Mouse (Mus musculus): ENCODE data around the gene Gm20388. TPM values are rescaled to one million over a fixed set of nuclear protein-coding genes. Genes with fewer than 3 reads are reported as not detected.

The Gm20388 gene
- polyA plus RNA-seq, 1 experiment from 2014 or later = 8.3 TPM

GRCm38 (mm10) chr8:120549321-120549921, 638.8 kb downstream of the Gm20388 start:
- Histone ChIP-seq H3K9ac (ENCODE audit: low read length) (0 out of 2 replicates have a peak overlapping the region, but pooled peaks have one; percentile 13), H3K36me3 (ENCODE audit: control insufficient read depth, insufficient read depth, low read length) (peaks cover 3% of the 10 kb centered on the region; the same call in 1 of the 2 replicates), H3K4me3 (ENCODE audit: low read depth, low read length) (no peak overlapping the region), H3K27me3 (replicated peaks; ENCODE audit: control insufficient read depth, insufficient read depth, low read length) (no peaks in the 10 kb centered on the region), H3K9me3 (ENCODE audit: control insufficient read depth, low read length) (no peaks in the 10 kb centered on the region), H3K4me2 (ENCODE audit: low read length) (peak overlapping the region; percentile 36), H3K27ac (ENCODE audit: low read depth) (peak overlapping the region; percentile 33), H3K4me1 (replicated peaks; ENCODE audit: control insufficient read depth, insufficient read depth, low read length) (peaks cover 47% of the 10 kb centered on the region)
- peak; percentile 68 for DNase-seq (ENCODE audit: low spot score)
- 10% methylated on average over 25 of the region's 25 CpGs for WGBS
- peak; percentile 30 for ATAC-seq (replicated peaks; ENCODE audit: low FRiP score, low TSS enrichment, low read depth)

GRCm38 (mm10) chr8:120549922-120550321, 639.3 kb downstream of the Gm20388 start:
- Histone ChIP-seq H3K36me3 (ENCODE audit: control insufficient read depth, insufficient read depth, low read length) (peaks cover 7% of the 10 kb centered on the region; the same call in 1 of the 2 replicates), H3K4me3 (ENCODE audit: low read depth, low read length) (no peak overlapping the region), H3K4me1 (replicated peaks; ENCODE audit: control insufficient read depth, insufficient read depth, low read length) (peaks cover 47% of the 10 kb centered on the region), H3K4me2 (ENCODE audit: low read length) (peak overlapping the region; percentile 36), H3K27me3 (replicated peaks; ENCODE audit: control insufficient read depth, insufficient read depth, low read length) (no peaks in the 10 kb centered on the region), H3K27ac (ENCODE audit: low read depth) (peak overlapping the region; percentile 33; the same call in 1 of the 2 replicates), H3K9me3 (ENCODE audit: control insufficient read depth, low read length) (no peaks in the 10 kb centered on the region), H3K9ac (ENCODE audit: low read length) (no peak overlapping the region)
- DNase-seq (ENCODE audit: low spot score) = no peak
- no peak for ATAC-seq (replicated peaks; ENCODE audit: low FRiP score, low TSS enrichment, low read depth)
- WGBS = 20% methylated on average over 11 of the region's 11 CpGs

- Histone ChIP-seq H3K9ac (ENCODE audit: low read length) (no peak overlapping the region), H3K27me3 (replicated peaks; ENCODE audit: control insufficient read depth, insufficient read depth, low read length) (no peaks in the 10 kb centered on the region), H3K4me3 (ENCODE audit: low read depth, low read length) (no peak overlapping the region), H3K9me3 (ENCODE audit: control insufficient read depth, low read length) (no peaks in the 10 kb centered on the region), H3K27ac (ENCODE audit: low read depth) (no peak overlapping the region), H3K36me3 (ENCODE audit: control insufficient read depth, insufficient read depth, low read length) (peaks cover 7% of the 10 kb centered on the region; the same call in 1 of the 2 replicates), H3K4me2 (ENCODE audit: low read length) (no peak overlapping the region), H3K4me1 (replicated peaks; ENCODE audit: control insufficient read depth, insufficient read depth, low read length) (peaks cover 47% of the 10 kb centered on the region)
- 29% methylated on average over 12 of the region's 12 CpGs for WGBS
- ATAC-seq (replicated peaks; ENCODE audit: low FRiP score, low TSS enrichment, low read depth) (no peak), DNase-seq (ENCODE audit: low spot score) (no peak)
These were observed 639.8 kb downstream of the Gm20388 start for GRCm38 (mm10) chr8:120550430-120550829.

- ATAC-seq (replicated peaks; ENCODE audit: low FRiP score, low TSS enrichment, low read depth) (no peak), DNase-seq (ENCODE audit: low spot score) (no peak)
- no peak overlapping the region for H3K27ac ChIP-seq (ENCODE audit: low read depth)
- H3K4me2 ChIP-seq (ENCODE audit: low read length) = no peak overlapping the region; the same call in 1 of the 2 replicates
- no peak overlapping the region for H3K9ac ChIP-seq (ENCODE audit: low read length)
- no peaks in the 10 kb centered on the region for H3K27me3 ChIP-seq (replicated peaks; ENCODE audit: control insufficient read depth, insufficient read depth, low read length)
- 76% methylated on average over 11 of the region's 11 CpGs for WGBS
- H3K4me3 ChIP-seq (ENCODE audit: low read depth, low read length) = no peak overlapping the region
- H3K36me3 ChIP-seq (ENCODE audit: control insufficient read depth, insufficient read depth, low read length) = peaks cover 7% of the 10 kb centered on the region; the same call in 1 of the 2 replicates
- no peaks in the 10 kb centered on the region for H3K9me3 ChIP-seq (ENCODE audit: control insufficient read depth, low read length)
- H3K4me1 ChIP-seq (replicated peaks; ENCODE audit: control insufficient read depth, insufficient read depth, low read length) = peaks cover 52% of the 10 kb centered on the region
These were observed 640.5 kb downstream of the Gm20388 start for GRCm38 (mm10) chr8:120550937-120551676.

- Histone ChIP-seq H3K9me3 (ENCODE audit: control insufficient read depth, low read length) (no peaks in the 10 kb centered on the region), H3K9ac (ENCODE audit: low read length) (no peak overlapping the region), H3K4me2 (ENCODE audit: low read length) (no peak overlapping the region), H3K27ac (ENCODE audit: low read depth) (no peak overlapping the region), H3K27me3 (replicated peaks; ENCODE audit: control insufficient read depth, insufficient read depth, low read length) (no peaks in the 10 kb centered on the region), H3K4me1 (replicated peaks; ENCODE audit: control insufficient read depth, insufficient read depth, low read length) (peaks cover 55% of the 10 kb centered on the region), H3K36me3 (ENCODE audit: control insufficient read depth, insufficient read depth, low read length) (peaks cover 7% of the 10 kb centered on the region; the same call in 1 of the 2 replicates), H3K4me3 (ENCODE audit: low read depth, low read length) (no peak overlapping the region)
- 87% methylated on average over 3 of the region's 3 CpGs for WGBS
- DNase-seq (ENCODE audit: low spot score) (no peak), ATAC-seq (replicated peaks; ENCODE audit: low FRiP score, low TSS enrichment, low read depth) (no peak)
These were observed 641.0 kb downstream of the Gm20388 start for GRCm38 (mm10) chr8:120551677-120551980.

GRCm38 (mm10) chr8:120552509-120552908, 641.9 kb downstream of the Gm20388 start:
- H3K27me3 ChIP-seq (replicated peaks; ENCODE audit: control insufficient read depth, insufficient read depth, low read length) = no peaks in the 10 kb centered on the region
- H3K4me2 ChIP-seq (ENCODE audit: low read length) = no peak overlapping the region
- WGBS = 86% methylated on average over 11 of the region's 11 CpGs
- no peak for ATAC-seq (replicated peaks; ENCODE audit: low FRiP score, low TSS enrichment, low read depth)
- peaks cover 7% of the 10 kb centered on the region; the same call in 1 of the 2 replicates for H3K36me3 ChIP-seq (ENCODE audit: control insufficient read depth, insufficient read depth, low read length)
- no peak overlapping the region for H3K9ac ChIP-seq (ENCODE audit: low read length)
- no peak overlapping the region for H3K27ac ChIP-seq (ENCODE audit: low read depth)
- DNase-seq (ENCODE audit: low spot score) = no peak
- peaks cover 56% of the 10 kb centered on the region for H3K4me1 ChIP-seq (replicated peaks; ENCODE audit: control insufficient read depth, insufficient read depth, low read length)
- no peaks in the 10 kb centered on the region for H3K9me3 ChIP-seq (ENCODE audit: control insufficient read depth, low read length)
- H3K4me3 ChIP-seq (ENCODE audit: low read depth, low read length) = no peak overlapping the region

- H3K27ac ChIP-seq (ENCODE audit: low read depth) = no peak overlapping the region
- no peaks in the 10 kb centered on the region for H3K9me3 ChIP-seq (ENCODE audit: control insufficient read depth, low read length)
- WGBS = 87% methylated on average over 24 of the region's 24 CpGs
- no peak for DNase-seq (ENCODE audit: low spot score)
- H3K27me3 ChIP-seq (replicated peaks; ENCODE audit: control insufficient read depth, insufficient read depth, low read length) = no peaks in the 10 kb centered on the region
- H3K4me1 ChIP-seq (replicated peaks; ENCODE audit: control insufficient read depth, insufficient read depth, low read length) = peaks cover 48% of the 10 kb centered on the region
- H3K4me3 ChIP-seq (ENCODE audit: low read depth, low read length) = no peak overlapping the region
- no peak overlapping the region for H3K4me2 ChIP-seq (ENCODE audit: low read length)
- no peak overlapping the region for H3K9ac ChIP-seq (ENCODE audit: low read length)
- H3K36me3 ChIP-seq (ENCODE audit: control insufficient read depth, insufficient read depth, low read length) = peaks cover 7% of the 10 kb centered on the region; the same call in 1 of the 2 replicates
- ATAC-seq (replicated peaks; ENCODE audit: low FRiP score, low TSS enrichment, low read depth) = no peak
These were observed 642.9 kb downstream of the Gm20388 start for GRCm38 (mm10) chr8:120553441-120554123.

GRCm38 (mm10) chr8:120554466-120555039, 643.9 kb downstream of the Gm20388 start:
- Histone ChIP-seq H3K4me3 (ENCODE audit: low read depth, low read length) (no peak overlapping the region), H3K9me3 (ENCODE audit: control insufficient read depth, low read length) (no peaks in the 10 kb centered on the region), H3K27ac (ENCODE audit: low read depth) (no peak overlapping the region), H3K9ac (ENCODE audit: low read length) (no peak overlapping the region), H3K4me2 (ENCODE audit: low read length) (no peak overlapping the region), H3K4me1 (replicated peaks; ENCODE audit: control insufficient read depth, insufficient read depth, low read length) (peaks cover 39% of the 10 kb centered on the region), H3K27me3 (replicated peaks; ENCODE audit: control insufficient read depth, insufficient read depth, low read length) (no peaks in the 10 kb centered on the region), H3K36me3 (ENCODE audit: control insufficient read depth, insufficient read depth, low read length) (peaks cover 11% of the 10 kb centered on the region; the same call in 1 of the 2 replicates)
- WGBS = 94% methylated on average over 18 of the region's 18 CpGs
- no peak for DNase-seq (ENCODE audit: low spot score)
- no peak for ATAC-seq (replicated peaks; ENCODE audit: low FRiP score, low TSS enrichment, low read depth)
